In the genomic region with DNA sequence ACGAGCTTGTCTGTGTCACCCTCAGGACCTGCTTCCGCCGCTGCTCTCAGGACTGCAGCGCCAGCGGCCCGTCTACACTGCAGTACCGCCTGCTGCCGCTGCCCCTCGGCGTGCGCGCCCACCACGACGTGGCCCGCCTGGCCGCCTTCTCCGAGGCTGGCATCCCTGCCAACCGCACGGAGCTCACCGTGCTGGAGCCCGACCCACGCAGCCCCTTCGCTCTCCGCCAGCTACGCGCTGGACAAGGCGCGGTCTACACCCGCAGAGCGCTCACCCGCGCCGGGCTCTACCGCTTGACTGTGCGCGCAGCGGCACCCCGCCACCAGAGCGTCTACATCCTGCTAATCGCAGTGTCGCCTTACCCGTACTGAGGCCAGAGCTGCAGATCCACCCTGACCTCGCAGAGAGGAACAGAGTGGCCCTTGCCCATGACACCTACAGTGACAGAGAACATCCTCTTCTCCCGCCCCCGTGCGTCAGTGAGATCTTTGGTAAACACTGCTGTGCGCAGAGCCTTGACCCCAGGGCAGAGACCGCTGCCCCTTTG, we compare ENCODE assay signal across 8 mouse cellular contexts. TPM values are rescaled to one million over a fixed set of nuclear protein-coding genes. Genes with fewer than 3 reads are reported as not detected.
DNase-seq lines count a peak whose midpoint lies in the region; ATAC-seq lines count a peak whose summit lies in the region.

No protein-coding gene starts in this region.

- peak; percentile 69 for ATAC-seq in activated CD4-positive, CD25-positive, alpha-beta regulatory T cell, adult 4 months
- peak; percentile 75 for ATAC-seq in granulocyte monocyte progenitor cell, adult 5-6 weeks (replicated peaks; ENCODE audit: poor library complexity, severe bottlenecking)

- peaks cover 95% of the 10 kb centered on the region for H3K27me3 ChIP-seq in heart, embryonic 10.5 days (ENCODE audit: insufficient read depth, poor library complexity, severe bottlenecking)

- peak overlapping the region; percentile 62 for H3K4me3 ChIP-seq in heart, embryonic 10.5 days

- 2% methylated on average over 48 of the region's 48 CpGs for WGBS in heart, embryonic 10.5 days

- H3K4me1 ChIP-seq in heart, embryonic 10.5 days: peaks cover 28% of the 10 kb centered on the region

- H3K36me3 ChIP-seq in heart, embryonic 10.5 days: no peaks in the 10 kb centered on the region

- no peaks in the 10 kb centered on the region for H3K9me3 ChIP-seq in heart, embryonic 10.5 days

- no peak for DNase-seq in heart, embryonic 10.5 days (ENCODE audit: low spot score)
- no peak for DNase-seq in heart, adult 9 months (ENCODE audit: low spot score in 2 of 2)
- peak; percentile 73 for DNase-seq in kidney, postnatal 10 days
- peak; percentile 78 to 79 for DNase-seq in lung, postnatal 4 days
- peak; percentile 43 to 73 for DNase-seq in spleen, postnatal 10 days (ENCODE audit: low spot score in 2 of 2)
- no peak for DNase-seq in frontal cortex, adult 2 months (ENCODE audit: extremely low spot score in 1 of 2, low spot score in 1 of 2)

- peak overlapping the region; percentile 65 for H3K27ac ChIP-seq in heart, embryonic 10.5 days

RNA-seq across cellular contexts. Expression of a gene that starts 9.9 kb away (rescaled TPM):
- 8.9 and 18.2 TPM in 2 replicates for polyA plus RNA-seq in heart, embryonic 10.5 days (2016; fragmentation: Nextera tagmentation; extraction: Ambion mirVana)
- 100 to 1,000 TPM; 445 to 470 TPM for polyA plus RNA-seq in activated CD4-positive, CD25-positive, alpha-beta regulatory T cell, adult 4 months (2017; shearing (Covaris generic))
- total RNA-seq in granulocyte monocyte progenitor cell, adult 5-6 weeks (2014; fragmentation: Nextera tagmentation): 148 and 162 TPM in 2 replicates
- 115 and 128 TPM in 2 replicates for total RNA-seq in granulocyte monocyte progenitor cell, adult 5-6 weeks (2017)
- 32.4 and 40.1 TPM in 2 replicates for polyA plus RNA-seq in frontal cortex, adult 2 months (2012; rRNA removed)

Comparison
In these comparisons a context has a peak if more than half of its experiments do, and no peak if none do; other contexts are left out.
1. DNase-seq: peak in kidney, postnatal 10 days (single experiment), lung, postnatal 4 days (2 of 2) and spleen, postnatal 10 days (2 of 2); none in heart, embryonic 10.5 days (single experiment), heart, adult 9 months (0 of 2) and frontal cortex, adult 2 months (0 of 2).
2. RNA of a gene that starts 9.9 kb away (polyA plus RNA-seq): 445 to 470 TPM in activated CD4-positive, CD25-positive, alpha-beta regulatory T cell, adult 4 months; 32.4 to 40.1 TPM in frontal cortex, adult 2 months and 8.9 to 18.2 TPM in heart, embryonic 10.5 days; every median in the first group is over 10 times any median in the second.